Mouse (Mus musculus) megakaryocyte, embryonic 14.5 days (primary cell): ENCODE results near the gene Vamp3.

Experiments used
- FLI1 ChIP-seq: IDR thresholded peaks from 2 replicates; pipeline ENCODE4 v1.6.1; 2012; ENCODE audit warnings: low read length, inconsistent platforms, mixed read lengths
- GATA1 ChIP-seq: IDR thresholded peaks from 3 replicates; pipeline ENCODE4 v1.6.1; 2012; ENCODE audit warnings: mixed read lengths, low read length, inconsistent platforms, borderline replicate concordance

DNA sequence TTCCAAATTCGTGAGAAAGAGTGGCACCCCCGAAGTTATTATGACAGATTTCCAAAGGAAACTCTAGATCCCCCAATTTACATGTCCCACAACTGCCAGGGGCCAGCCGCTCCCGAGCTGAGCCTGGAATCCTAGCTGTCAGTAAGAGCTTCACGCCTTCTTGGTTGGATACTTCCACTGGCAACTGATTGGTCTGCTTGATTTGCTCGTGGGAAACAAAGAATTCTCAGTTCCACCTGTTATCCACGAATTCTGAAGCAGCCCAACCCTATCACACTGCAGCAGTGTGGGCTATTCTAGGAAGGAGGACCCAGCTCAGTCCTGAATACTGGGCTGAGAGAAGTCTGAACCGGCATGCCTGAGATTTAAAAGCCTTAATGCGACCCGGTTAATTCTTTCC lies 48.7 kb upstream of the Vamp3 start:
- TF ChIP-seq GATA1: no peak
- no peak for TF ChIP-seq FLI1
